22 mouse cellular contexts compared by ENCODE assay signal in genomic region chr17:24195349-24195748, GRCm38 (mm10). TPM values are rescaled to one million over a fixed set of nuclear protein-coding genes. Genes with fewer than 3 reads are reported as not detected.
DNase-seq lines count a peak whose midpoint lies in the region; ATAC-seq and TF ChIP-seq lines count a peak whose summit lies in the region.
"Had no signal": no experiment of that assay in that cellular context is flagged by ENCODE, and none has a peak within 500 bp of the region (broad histone marks: within the 10 kb centered on the region; RNA-seq: fewer than 3 reads in every experiment).

No protein-coding gene starts in this region.

- intact Hi-C loops in heart, postnatal 25 days (cut with DNase I) = no loop called here

- no peak for DNase-seq in heart, postnatal 25 days (ENCODE audit: low spot score)
- DNase-seq in liver, adult 2 months (ENCODE audit: extremely low read depth, low read depth, low spot score) = peak; percentile 52
- DNase-seq in liver = no peak
- DNase-seq in yolk sac, embryonic 10.5 days (ENCODE audit: low spot score) = no peak
- no peak for DNase-seq in adipocyte (ENCODE audit: low spot score)
- DNase-seq: adrenal gland, postnatal 10 days; B cell, adult 2 months; cerebellum, adult 11-12 months; cerebellum, adult 9-10 months; cerebellum, postnatal 25 days; gastrocnemius, postnatal 25 days; heart, postnatal 4 days had no signal

- peaks cover 21% of the 10 kb centered on the region; the same call in 1 of the 2 replicates for H3K79me2 ChIP-seq in liver, adult 2 months (ENCODE audit: control insufficient read depth, insufficient read depth, low read length)

- H3K36me3 ChIP-seq in heart, embryonic 12.5 days = no peaks in the 10 kb centered on the region
- no peaks in the 10 kb centered on the region for H3K36me3 ChIP-seq in liver, adult 2 months (ENCODE audit: control insufficient read depth, insufficient read depth, low read length)
- H3K36me3 ChIP-seq in liver, embryonic 15.5 days (replicated peaks) = peaks cover 19% of the 10 kb centered on the region; the same call in 1 of the 2 replicates
- H3K36me3 ChIP-seq: embryonic facial prominence, embryonic 12.5 days; forebrain, embryonic 15.5 days; heart, embryonic 13.5 days; hindbrain, embryonic 12.5 days; intestine, embryonic 15.5 days had no signal

- H3K4me3 ChIP-seq in heart, embryonic 12.5 days = no peak overlapping the region
- H3K4me3 ChIP-seq in liver, adult 2 months (ENCODE audit: insufficient read depth, low read depth, low read length) = no peak overlapping the region
- H3K4me3 ChIP-seq in liver, embryonic 15.5 days (replicated peaks) = no peak overlapping the region
- H3K4me3 ChIP-seq: embryonic facial prominence, embryonic 12.5 days; forebrain, embryonic 15.5 days; heart, embryonic 13.5 days; hindbrain, embryonic 12.5 days; intestine, embryonic 15.5 days had no signal

- H3K9ac ChIP-seq in heart, embryonic 12.5 days = no peak overlapping the region
- no peak overlapping the region for H3K9ac ChIP-seq in liver, adult 2 months (ENCODE audit: low read depth, low read length)
- no peak overlapping the region for H3K9ac ChIP-seq in liver, embryonic 15.5 days
- H3K9ac ChIP-seq: embryonic facial prominence, embryonic 12.5 days; forebrain, embryonic 15.5 days; hindbrain, embryonic 12.5 days; intestine, embryonic 15.5 days had no signal

- WGBS in heart, embryonic 12.5 days = 74% methylated on average over 2 of the region's 2 CpGs
- 33% methylated on average over 2 of the region's 2 CpGs for WGBS in liver, adult 2 months
- 68% methylated on average over 2 of the region's 2 CpGs for WGBS in liver, embryonic 15.5 days (ENCODE audit: insufficient replicate concordance)

- no peak for ATAC-seq in heart, embryonic 12.5 days (ENCODE audit: insufficient number of reproducible peaks, low FRiP score)
- ATAC-seq in liver, embryonic 15.5 days (ENCODE audit: insufficient read depth) = no peak
- ATAC-seq: CD4-positive, CD25-positive, alpha-beta regulatory T cell, adult 4 months; forebrain, embryonic 15.5 days; intestine, embryonic 15.5 days; Patski had no signal

- 0 out of 2 replicates have a peak overlapping the region, but pooled peaks have one; percentile 13 for H3K27ac ChIP-seq in heart, embryonic 12.5 days (ENCODE audit: poor library complexity, severe bottlenecking)
- no peak overlapping the region for H3K27ac ChIP-seq in liver, adult 2 months (replicated peaks; ENCODE audit: insufficient read depth, low read depth, low read length)
- H3K27ac ChIP-seq in liver, embryonic 15.5 days (replicated peaks) = 0 out of 2 replicates have a peak overlapping the region, but pooled peaks have one; percentile 7
- H3K27ac ChIP-seq: embryonic facial prominence, embryonic 12.5 days; forebrain, embryonic 15.5 days; heart, embryonic 13.5 days; hindbrain, embryonic 12.5 days; intestine, embryonic 15.5 days had no signal

- H3K4me1 ChIP-seq in heart, embryonic 12.5 days (replicated peaks) = peaks cover 68% of the 10 kb centered on the region
- peaks cover 14% of the 10 kb centered on the region for H3K4me1 ChIP-seq in liver, adult 2 months (ENCODE audit: control insufficient read depth, insufficient read depth, low read length)
- H3K4me1 ChIP-seq in liver, embryonic 15.5 days (replicated peaks) = peaks cover 98% of the 10 kb centered on the region

- H3K4me2 ChIP-seq in heart, embryonic 12.5 days = no peak overlapping the region
- H3K4me2 ChIP-seq in liver, embryonic 15.5 days = no peak overlapping the region
- H3K4me2 ChIP-seq: embryonic facial prominence, embryonic 12.5 days; forebrain, embryonic 15.5 days; heart, embryonic 13.5 days; hindbrain, embryonic 12.5 days; intestine, embryonic 15.5 days had no signal

- no peaks in the 10 kb centered on the region for H3K9me3 ChIP-seq in heart, embryonic 12.5 days (replicated peaks)
- H3K9me3 ChIP-seq in liver, embryonic 15.5 days (replicated peaks) = no peaks in the 10 kb centered on the region
- H3K9me3 ChIP-seq: embryonic facial prominence, embryonic 12.5 days; forebrain, embryonic 15.5 days; heart, embryonic 13.5 days; hindbrain, embryonic 12.5 days; intestine, embryonic 15.5 days had no signal

- no peaks in the 10 kb centered on the region for H3K27me3 ChIP-seq in heart, embryonic 12.5 days (replicated peaks)
- H3K27me3 ChIP-seq in liver, adult 2 months (ENCODE audit: control insufficient read depth, insufficient read depth, low read length) = no peaks in the 10 kb centered on the region
- no peaks in the 10 kb centered on the region for H3K27me3 ChIP-seq in liver, embryonic 15.5 days
- H3K27me3 ChIP-seq: embryonic facial prominence, embryonic 12.5 days; forebrain, embryonic 15.5 days; heart, embryonic 13.5 days; hindbrain, embryonic 12.5 days; intestine, embryonic 15.5 days; Patski had no signal

- no peak for TF ChIP-seq POLR2A in liver, adult 2 months (IDR thresholded peaks at IDR 0.05; ENCODE audit: extremely low read depth, insufficient read depth, low read length)

- TF ChIP-seq CTCF in liver, adult 2 months (IDR thresholded peaks at IDR 0.05; ENCODE audit: low read depth, low read length) = 0 out of 2 replicates have a peak, but pooled peaks have one; percentile 10

RNA-seq across cellular contexts. Expression of gene Tbc1d24, which starts 10.0 kb away (rescaled TPM):
- polyA plus RNA-seq in heart, embryonic 12.5 days (2016; fragmentation: Nextera tagmentation; extraction: Ambion mirVana) = 5.1 and 5.3 TPM in 2 replicates
- total RNA-seq in heart, postnatal 25 days (2021) = 1 to 10 TPM; 8.3 to 9.4 TPM
- 13.3 and 22.2 TPM in 2 replicates for total RNA-seq in liver, adult 2 months (2014; rRNA removed)
- polyA plus RNA-seq in liver, adult 2 months (2012; rRNA removed) = 23.6 and 31.5 TPM in 2 replicates
- 6.6 and 7.9 TPM in 2 replicates for polyA plus RNA-seq in liver, embryonic 15.5 days (2015; fragmentation: Nextera tagmentation; extraction: Ambion mirVana)

RNA-seq across cellular contexts. Expression of gene Ntn3, which starts 14.0 kb away (rescaled TPM):
- 2.0 and 2.6 TPM in 2 replicates for polyA plus RNA-seq in heart, embryonic 12.5 days (2016; fragmentation: Nextera tagmentation; extraction: Ambion mirVana)
- total RNA-seq in heart, postnatal 25 days (2021) = under 1 TPM; 0.64 to 0.73 TPM
- 2.3 and 2.8 TPM in 2 replicates for total RNA-seq in liver, adult 2 months (2014; rRNA removed)
- 7.4 and 7.8 TPM in 2 replicates for polyA plus RNA-seq in liver, adult 2 months (2012; rRNA removed)
- polyA plus RNA-seq in liver, embryonic 15.5 days (2015; fragmentation: Nextera tagmentation; extraction: Ambion mirVana) = 1.1 and 1.2 TPM in 2 replicates
- total RNA-seq: granulocyte monocyte progenitor cell, adult 5-6 weeks had no signal

RNA-seq across cellular contexts. Expression of gene Tedc2, which starts 25.3 kb away (rescaled TPM):
- polyA plus RNA-seq in heart, embryonic 12.5 days (2016; fragmentation: Nextera tagmentation; extraction: Ambion mirVana) = 6.0 and 7.5 TPM in 2 replicates
- 1 to 10 TPM; 1.7 to 2.2 TPM for total RNA-seq in heart, postnatal 25 days (2021)
- 44.1 and 53.2 TPM in 2 replicates for total RNA-seq in liver, adult 2 months (2014; rRNA removed)
- polyA plus RNA-seq in liver, adult 2 months (2012; rRNA removed) = 61.4 and 78.0 TPM in 2 replicates
- polyA plus RNA-seq in liver, embryonic 15.5 days (2015; fragmentation: Nextera tagmentation; extraction: Ambion mirVana) = 8.2 and 9.6 TPM in 2 replicates

RNA-seq across cellular contexts. Expression of gene Atp6v0c, which starts 25.8 kb away (rescaled TPM):
- 534 and 535 TPM in 2 replicates for polyA plus RNA-seq in heart, embryonic 12.5 days (2016; fragmentation: Nextera tagmentation; extraction: Ambion mirVana)
- 100 to 1,000 TPM; 225 to 246 TPM for total RNA-seq in heart, postnatal 25 days (2021)
- 40.0 and 68.4 TPM in 2 replicates for total RNA-seq in liver, adult 2 months (2014; rRNA removed)
- 625 and 644 TPM in 2 replicates for polyA plus RNA-seq in liver, adult 2 months (2012; rRNA removed)
- polyA plus RNA-seq in liver, embryonic 15.5 days (2015; fragmentation: Nextera tagmentation; extraction: Ambion mirVana) = 362 and 405 TPM in 2 replicates

RNA-seq across cellular contexts. Expression of gene Amdhd2, which starts 31.8 kb away (rescaled TPM):
- polyA plus RNA-seq in heart, embryonic 12.5 days (2016; fragmentation: Nextera tagmentation; extraction: Ambion mirVana) = 28.1 and 28.8 TPM in 2 replicates
- total RNA-seq in heart, postnatal 25 days (2021) = 1 to 10 TPM; 9.1 to 9.6 TPM
- total RNA-seq in liver, adult 2 months (2014; rRNA removed) = 19.3 and 23.8 TPM in 2 replicates
- 26.7 and 35.4 TPM in 2 replicates for polyA plus RNA-seq in liver, adult 2 months (2012; rRNA removed)
- 21.4 and 23.6 TPM in 2 replicates for polyA plus RNA-seq in liver, embryonic 15.5 days (2015; fragmentation: Nextera tagmentation; extraction: Ambion mirVana)
